Mouse (Mus musculus): ENCODE measurements around the gene Fam117a.

Gene Fam117a

GRCm38 (mm10) chr11:95367011-95367735, 30.4 kb downstream of the Fam117a start:
- DNase-seq: no peak

GRCm38 (mm10) chr11:95368231-95368823, 31.5 kb downstream of the Fam117a start:
- DNase-seq: no peak

DNA sequence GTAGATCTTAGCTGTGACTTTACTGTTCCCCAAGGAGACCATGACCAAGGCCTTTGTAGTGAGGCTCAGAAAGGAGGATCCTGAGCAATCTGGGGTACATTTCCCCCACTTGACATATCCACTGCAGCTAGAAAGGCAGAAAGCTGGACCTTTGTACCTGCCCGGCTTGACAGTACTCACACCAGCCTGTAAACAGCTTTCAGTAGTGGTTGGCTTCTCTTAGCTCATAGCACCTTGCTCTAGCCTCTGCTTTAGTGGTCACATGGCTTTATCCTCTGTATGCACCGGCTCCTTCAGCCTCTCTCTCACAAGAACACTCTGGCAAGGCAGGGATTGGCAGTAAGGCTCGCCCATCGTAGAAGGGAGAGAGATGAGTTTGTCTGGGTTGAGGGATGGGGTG, 32.1 kb downstream of the Fam117a start:
- DNase-seq: no peak

DNA sequence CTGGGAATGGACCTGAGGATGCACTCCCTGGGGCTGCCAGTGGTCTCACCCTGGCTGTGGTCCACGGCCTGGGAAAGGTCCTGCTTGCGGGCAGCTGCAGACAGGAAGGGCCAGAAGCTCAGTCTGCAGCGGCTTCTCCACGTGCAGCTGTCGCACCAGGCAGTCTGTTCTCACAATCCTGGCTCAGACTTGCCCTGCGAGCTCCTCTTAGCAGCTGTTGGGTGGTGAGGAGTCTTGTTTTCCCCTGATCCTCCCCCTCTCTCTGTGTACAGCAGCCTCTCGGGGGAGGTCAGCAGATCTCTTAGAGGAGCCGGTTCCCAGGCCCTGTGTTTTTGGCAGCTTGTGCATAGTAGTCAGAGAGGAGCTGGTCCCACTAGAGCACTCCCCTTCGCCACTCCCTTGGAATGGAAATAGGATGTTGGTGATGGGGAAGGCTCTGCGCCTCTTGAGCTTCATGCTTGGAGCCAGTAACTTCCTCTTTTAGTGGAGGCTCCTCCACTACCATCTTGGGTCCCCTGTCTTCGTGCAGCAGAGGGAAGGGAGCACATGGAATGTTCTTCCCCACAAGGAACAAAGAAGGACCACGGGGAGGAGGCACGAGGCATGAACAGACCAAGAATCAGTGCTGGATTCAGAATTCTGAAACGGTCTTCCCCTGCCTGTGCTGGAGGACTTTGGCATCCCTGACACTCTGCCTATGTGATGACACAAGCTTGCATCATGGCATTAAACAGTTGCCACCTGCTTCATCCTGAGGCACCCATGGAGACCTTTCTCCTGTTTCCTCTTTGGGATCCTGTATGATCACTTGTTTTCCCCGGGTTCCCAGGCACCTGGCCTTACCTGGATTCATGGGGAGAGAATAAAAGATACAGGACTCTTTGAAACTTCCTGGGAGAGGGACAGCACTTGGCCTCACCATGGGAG, 33.4 kb downstream of the Fam117a start:
- DNase-seq: peak; percentile 20 to 72

DNA sequence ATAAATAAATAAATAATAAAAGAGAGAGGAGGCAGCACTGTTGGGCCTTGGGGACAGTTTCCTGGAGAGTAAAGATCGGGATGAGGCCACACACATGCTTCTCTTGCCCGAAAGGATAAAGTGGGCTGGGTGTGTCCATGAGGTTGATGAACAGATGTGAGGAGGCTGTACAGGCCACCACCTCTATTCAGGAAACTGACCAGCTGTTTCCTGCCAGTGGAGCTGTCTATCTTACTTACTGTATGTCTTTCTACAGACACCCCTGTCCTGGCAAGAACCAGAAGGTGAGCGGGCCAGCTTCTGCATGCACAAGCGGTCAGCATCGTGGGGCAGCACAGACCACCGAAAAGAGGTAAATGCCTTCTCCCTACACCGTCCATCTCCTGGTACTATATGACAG, 34.4 kb downstream of the Fam117a start:
- no peak for DNase-seq

DNA sequence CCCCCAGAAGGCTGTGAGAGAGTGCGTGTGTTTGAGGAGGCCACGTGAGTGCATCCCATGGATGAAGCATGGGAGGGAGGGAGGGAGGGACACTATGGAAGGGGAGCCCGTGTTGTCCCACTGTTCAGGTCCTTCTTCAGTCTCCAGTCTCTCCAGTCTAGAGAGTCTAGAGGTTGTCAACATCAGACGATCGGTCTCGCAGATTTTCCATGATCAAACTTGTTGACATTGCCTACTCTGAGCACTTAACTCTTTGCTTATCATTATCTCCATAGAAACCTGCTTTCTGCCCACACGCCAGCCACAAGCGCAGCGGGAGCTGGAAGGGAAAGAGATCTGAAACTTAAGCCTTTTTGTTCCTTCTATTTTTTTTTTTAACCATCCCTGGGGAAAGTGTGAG, 42.1 kb downstream of the Fam117a start:
- no peak for DNase-seq

- no peak for DNase-seq
Measured at GRCm38 (mm10) chr11:95379552-95379951, 42.7 kb downstream of the Fam117a start.

- DNase-seq: no peak
Measured at GRCm38 (mm10) chr11:95380711-95381110, 43.9 kb downstream of the Fam117a start.

GRCm38 (mm10) chr11:95381146-95381545, 44.3 kb downstream of the Fam117a start:
- no peak for DNase-seq

DNA sequence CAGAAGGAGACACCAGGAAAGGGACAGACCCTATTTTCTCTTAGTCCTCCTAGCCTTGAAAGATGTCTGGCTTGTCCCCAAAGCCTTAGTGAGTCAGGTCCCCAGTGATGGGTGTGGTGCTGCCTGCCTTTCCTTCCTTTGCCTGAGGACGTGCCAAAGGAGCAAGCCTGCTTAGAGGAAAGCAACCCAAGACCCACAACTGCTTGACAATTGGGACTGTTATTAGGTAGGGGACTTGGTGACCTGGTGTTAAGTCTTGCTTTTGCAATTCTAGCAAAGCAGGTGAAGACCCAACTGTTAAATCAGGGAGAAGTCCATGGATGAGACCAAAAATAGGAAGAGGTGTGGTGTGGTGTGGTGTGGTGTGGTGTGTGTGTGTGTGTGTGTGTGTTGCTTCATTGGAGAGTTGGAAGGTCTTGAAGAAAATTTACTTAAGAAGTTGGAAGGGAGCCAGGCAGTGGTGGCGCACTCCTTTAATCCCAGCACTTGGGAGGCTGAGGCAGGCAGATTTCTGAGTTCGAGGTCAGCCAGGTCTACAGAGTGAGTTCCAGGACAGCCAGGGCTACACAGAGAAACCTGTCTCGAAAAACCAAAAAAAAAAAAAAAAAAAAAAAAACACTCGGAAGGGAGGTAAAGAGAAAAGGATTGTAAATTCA, 46.6 kb downstream of the Fam117a start:
- DNase-seq: peak; percentile 35 to 61

DNA sequence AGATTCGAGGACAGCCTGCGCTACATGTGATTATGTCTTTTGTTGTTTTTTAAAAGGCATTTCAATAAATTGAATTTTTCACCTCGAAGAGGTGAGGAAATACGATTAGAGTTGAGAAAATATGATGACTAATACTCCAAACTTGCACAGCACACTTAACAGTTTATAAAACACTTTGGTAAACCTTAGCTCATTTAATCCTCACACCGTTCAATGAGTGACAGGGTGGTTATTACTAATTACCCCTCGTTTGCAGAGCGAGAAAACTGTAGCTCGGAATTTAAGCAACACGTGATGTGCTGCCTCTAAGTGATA, 47.1 kb downstream of the Fam117a start:
- no peak for DNase-seq

GRCm38 (mm10) chr11:95384319-95384972, 47.6 kb downstream of the Fam117a start, which contains the start of gene Slc35b1:
TSS of gene Slc35b1 (plus strand) at chr11:95384692.
- peak; percentile 96 to 97 for DNase-seq

- DNase-seq: no peak
Measured at GRCm38 (mm10) chr11:95384973-95385320, 48.1 kb downstream of the Fam117a start.

GRCm38 (mm10) chr11:95387354-95387753, 50.5 kb downstream of the Fam117a start:
- DNase-seq: no peak

DNA sequence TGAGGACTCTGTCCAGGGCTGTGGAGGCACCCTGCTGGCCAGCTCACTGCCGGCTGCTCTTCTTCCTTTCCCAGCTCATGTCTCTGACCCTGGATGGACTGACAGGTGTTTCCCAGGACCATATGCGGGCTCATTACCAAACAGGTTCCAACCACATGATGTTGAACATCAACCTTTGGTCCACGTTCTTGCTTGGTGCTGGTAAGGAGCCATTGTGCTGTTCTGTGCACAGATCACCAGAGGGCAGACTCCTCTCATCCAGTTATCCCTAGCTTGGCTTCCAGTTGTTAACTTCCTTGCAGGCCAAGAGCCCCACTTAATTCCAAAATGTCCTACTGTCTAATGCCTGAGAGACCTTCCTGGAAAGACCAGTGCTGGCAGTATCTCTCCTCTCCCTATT, 52.2 kb downstream of the Fam117a start:
- peak; percentile 43 to 79 for DNase-seq

DNA sequence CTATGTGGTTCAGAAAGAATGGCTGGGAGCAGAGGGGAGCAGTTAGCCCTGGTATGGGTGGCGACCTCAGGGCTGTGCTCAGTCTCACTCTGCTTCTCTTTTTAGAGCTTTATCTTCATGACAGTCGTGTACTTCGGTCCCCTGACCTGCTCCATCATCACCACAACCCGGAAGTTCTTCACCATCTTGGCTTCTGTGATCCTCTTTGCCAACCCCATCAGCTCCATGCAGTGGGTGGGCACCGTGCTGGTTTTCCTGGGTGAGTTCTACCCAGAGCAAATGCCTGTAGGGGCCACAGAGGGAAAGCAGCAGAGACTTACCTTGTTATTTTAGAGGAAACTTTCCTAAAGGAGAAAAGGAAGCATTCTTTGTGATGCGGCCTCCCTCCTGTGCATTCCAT, 53.6 kb downstream of the Fam117a start:
- no peak for DNase-seq

DNA sequence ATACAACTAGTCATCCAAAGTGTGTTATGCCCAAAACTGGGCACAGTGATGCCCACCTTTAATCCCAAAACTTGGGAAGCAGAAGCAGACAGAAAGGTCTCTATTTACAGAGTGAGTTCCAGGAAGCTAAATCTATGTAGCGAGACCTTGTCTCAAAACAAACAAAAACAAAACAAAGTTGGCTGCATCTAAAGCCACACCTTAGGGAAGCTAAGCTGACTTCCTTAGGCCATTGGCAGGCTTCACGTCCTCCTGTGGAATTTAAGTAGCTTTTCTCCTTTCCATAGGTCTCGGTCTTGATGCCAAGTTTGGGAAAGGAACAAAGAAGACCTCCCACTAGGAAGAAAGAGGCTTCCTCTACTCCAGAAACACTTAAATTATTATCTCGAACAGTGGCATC, 54.4 kb downstream of the Fam117a start:
- DNase-seq: no peak

DNA sequence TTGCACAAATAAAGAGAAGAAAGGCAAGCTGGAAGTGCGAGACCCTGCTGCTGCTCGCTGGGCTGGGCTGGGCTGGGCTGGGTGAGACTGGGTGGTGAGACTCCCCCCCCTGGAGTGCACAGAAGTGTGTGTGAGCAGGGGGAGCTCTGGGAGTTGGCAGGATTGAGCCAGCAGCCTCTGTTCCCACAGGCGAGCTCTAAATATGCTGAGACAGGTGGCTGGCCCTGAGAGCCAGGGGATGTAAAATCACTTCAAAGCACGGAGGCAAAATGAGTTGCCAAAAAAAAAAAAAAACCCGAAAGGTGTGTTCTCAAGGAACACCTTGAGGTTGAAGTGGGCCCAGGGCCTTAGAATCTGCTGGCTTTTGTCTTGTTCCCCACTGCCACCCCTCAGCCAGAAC, 54.9 kb downstream of the Fam117a start:
- no peak for DNase-seq

GRCm38 (mm10) chr11:95392223-95392667, 55.4 kb downstream of the Fam117a start:
- DNase-seq: no peak

GRCm38 (mm10) chr11:95392708-95393499, 56.1 kb downstream of the Fam117a start:
- no peak for DNase-seq

DNA sequence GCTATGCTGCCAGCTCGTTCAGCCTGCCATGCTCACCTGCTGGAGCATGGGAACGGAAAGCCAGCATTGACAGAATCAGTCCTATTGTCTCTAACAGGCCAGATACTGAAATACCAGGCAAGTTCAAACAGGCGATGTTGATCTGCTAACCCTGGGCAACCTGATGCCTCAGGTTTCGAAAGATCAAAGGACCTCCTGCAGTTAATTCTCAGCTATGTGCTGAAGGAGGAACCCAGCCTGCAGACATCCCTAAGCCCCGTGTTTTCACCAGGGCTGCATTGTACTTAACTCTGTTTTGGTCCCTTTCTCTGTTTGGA, 56.6 kb downstream of the Fam117a start:
- no peak for DNase-seq

GRCm38 (mm10) chr11:95394112-95394511, 57.3 kb downstream of the Fam117a start:
- DNase-seq: no peak

Data from kidney, postnatal 25 days (tissue).